28 mouse cellular contexts compared by ENCODE assay signal in genomic region chr1:167452456-167452855, GRCm38 (mm10). TPM values are rescaled to one million over a fixed set of nuclear protein-coding genes. Genes with fewer than 3 reads are reported as not detected.
DNase-seq lines count a peak whose midpoint lies in the region; ATAC-seq and TF ChIP-seq lines count a peak whose summit lies in the region.
"Had no signal": no experiment of that assay in that cellular context is flagged by ENCODE, and none has a peak within 500 bp of the region (broad histone marks: within the 10 kb centered on the region; RNA-seq: fewer than 3 reads in every experiment).

No protein-coding gene starts in this region.

- peak; percentile 92 to 94 for ATAC-seq in hematopoietic stem cell, adult 5-6 weeks (replicated peaks in 1 of 2; ENCODE audit: insufficient read depth in 1 of 2, low FRiP score in 2 of 2, low TSS enrichment in 1 of 2, low read depth in 1 of 2, poor library complexity in 2 of 2, severe bottlenecking in 2 of 2)
- ATAC-seq in forebrain, postnatal 0 days: no peak
- ATAC-seq: activated CD4-positive, CD25-positive, alpha-beta regulatory T cell, adult 4 months; forebrain, embryonic 13.5 days; intestine, embryonic 15.5 days had no signal

- H3K4me1 ChIP-seq in heart, adult 2 months (ENCODE audit: control insufficient read depth, insufficient read depth, low read length): no peaks in the 10 kb centered on the region
- H3K4me1 ChIP-seq in lung, adult 2 months (ENCODE audit: control insufficient read depth, insufficient read depth, low read length): no peaks in the 10 kb centered on the region
- no peaks in the 10 kb centered on the region for H3K4me1 ChIP-seq in forebrain, postnatal 0 days (ENCODE audit: insufficient read depth)
- H3K4me1 ChIP-seq: embryonic facial prominence, embryonic 12.5 days; heart, embryonic 12.5 days; heart, embryonic 15.5 days had no signal

- peak; percentile 61 for DNase-seq in heart, adult 11 months
- DNase-seq in heart, adult 2 months: no peak
- DNase-seq in 416B (ENCODE audit: low read depth): peak; percentile 25
- peak; percentile 35 for DNase-seq in brain, embryonic 14.5 days (ENCODE audit: low read depth)
- no peak for DNase-seq in lung, adult 2 months
- DNase-seq in forebrain, postnatal 0 days: no peak
- DNase-seq: adrenal gland, adult 8-10 months; adrenal gland, postnatal 25 days; cerebellum, adult 11 months; cerebellum, adult 8-10 months; cerebellum, postnatal 10 days; cerebellum, postnatal 36 days; gastrocnemius, postnatal 25 days; heart, postnatal 10 days; heart, postnatal 36 days; kidney, adult 11 months; kidney, adult 8-10 months had no signal

- H3K4me3 ChIP-seq in heart, adult 2 months: no peak overlapping the region
- H3K4me3 ChIP-seq in lung, adult 2 months (replicated peaks; ENCODE audit: extremely low read depth, low read depth, low read length): no peak overlapping the region
- H3K4me3 ChIP-seq in forebrain, postnatal 0 days (ENCODE audit: low read depth, low read length): no peak overlapping the region
- H3K4me3 ChIP-seq: embryonic facial prominence, embryonic 12.5 days; erythroblast, embryonic 14.5 days; forebrain, embryonic 13.5 days; heart, embryonic 12.5 days; heart, embryonic 15.5 days; intestine, embryonic 15.5 days had no signal

- H3K9me3 ChIP-seq in forebrain, postnatal 0 days (ENCODE audit: low read length): no peaks in the 10 kb centered on the region
- H3K9me3 ChIP-seq: embryonic facial prominence, embryonic 12.5 days; forebrain, embryonic 13.5 days; heart, embryonic 12.5 days; heart, embryonic 15.5 days; intestine, embryonic 15.5 days had no signal

- no peaks in the 10 kb centered on the region for H3K36me3 ChIP-seq in heart, adult 2 months (ENCODE audit: control insufficient read depth, insufficient read depth, low read length)
- H3K36me3 ChIP-seq in forebrain, postnatal 0 days (ENCODE audit: insufficient read depth): no peaks in the 10 kb centered on the region
- H3K36me3 ChIP-seq: embryonic facial prominence, embryonic 12.5 days; heart, embryonic 12.5 days; heart, embryonic 15.5 days; intestine, embryonic 15.5 days had no signal

- no peak overlapping the region for H3K9ac ChIP-seq in heart, adult 2 months (ENCODE audit: low read depth, low read length)
- H3K9ac ChIP-seq in forebrain, postnatal 0 days: no peak overlapping the region
- H3K9ac ChIP-seq: embryonic facial prominence, embryonic 12.5 days; forebrain, embryonic 13.5 days; heart, embryonic 12.5 days; heart, embryonic 15.5 days; hindbrain, embryonic 14.5 days; intestine, embryonic 15.5 days had no signal

- TF ChIP-seq POLR2A in heart, adult 2 months (IDR thresholded peaks at IDR 0.05; ENCODE audit: insufficient read depth, low read depth, low read length): no peak
- TF ChIP-seq POLR2A in brain, embryonic 14.5 days (IDR thresholded peaks at IDR 0.05; ENCODE audit: borderline replicate concordance, extremely low read depth, insufficient read depth, insufficient read length, poor library complexity, severe bottlenecking): no peak
- no peak for TF ChIP-seq POLR2A in lung, adult 2 months (IDR thresholded peaks at IDR 0.05; ENCODE audit: borderline replicate concordance, extremely low read depth, low read depth, low read length)

- 55% methylated on average over 6 of the region's 6 CpGs for WGBS in heart, adult 2 months
- WGBS in lung, adult 2 months: 54% methylated on average over 6 of the region's 6 CpGs
- WGBS in forebrain, postnatal 0 days: 48% methylated on average over 6 of the region's 6 CpGs

- H3K27ac ChIP-seq in heart, adult 2 months: no peak overlapping the region
- H3K27ac ChIP-seq in forebrain, postnatal 0 days (ENCODE audit: low read depth, low read length): no peak overlapping the region
- H3K27ac ChIP-seq: embryonic facial prominence, embryonic 12.5 days; forebrain, embryonic 13.5 days; heart, embryonic 15.5 days; hindbrain, embryonic 14.5 days; intestine, embryonic 15.5 days had no signal

- H3K27me3 ChIP-seq in heart, adult 2 months (ENCODE audit: control insufficient read depth, insufficient read depth, low read length): no peaks in the 10 kb centered on the region
- no peaks in the 10 kb centered on the region for H3K27me3 ChIP-seq in forebrain, postnatal 0 days (ENCODE audit: insufficient read depth, low read length)
- H3K27me3 ChIP-seq: embryonic facial prominence, embryonic 12.5 days; forebrain, embryonic 13.5 days; heart, embryonic 12.5 days; heart, embryonic 15.5 days; intestine, embryonic 15.5 days had no signal

- intact Hi-C loops in heart, adult 2 months (cut with DNase I): no loop called here

- no peak overlapping the region for H3K4me2 ChIP-seq in forebrain, postnatal 0 days (ENCODE audit: low read depth)
- H3K4me2 ChIP-seq: embryonic facial prominence, embryonic 12.5 days; forebrain, embryonic 13.5 days; heart, embryonic 12.5 days; heart, embryonic 15.5 days; hindbrain, embryonic 14.5 days; intestine, embryonic 15.5 days had no signal

- no peak for TF ChIP-seq EP300 in heart, adult 2 months (IDR thresholded peaks at IDR 0.05; ENCODE audit: insufficient read depth, low read depth, low read length)

- H3K79me2 ChIP-seq in heart, adult 2 months (replicated peaks; ENCODE audit: control insufficient read depth, insufficient read depth, low read length): no peaks in the 10 kb centered on the region

- no peak for TF ChIP-seq CTCF in heart, adult 2 months (IDR thresholded peaks at IDR 0.05)
- no peak for TF ChIP-seq CTCF in brain, embryonic 14.5 days (IDR thresholded peaks at IDR 0.05; ENCODE audit: borderline replicate concordance, extremely low read depth, insufficient read depth, insufficient read length)
- TF ChIP-seq CTCF in lung, adult 2 months (IDR thresholded peaks at IDR 0.05; ENCODE audit: insufficient read depth, low read length): no peak
- TF ChIP-seq CTCF in forebrain, postnatal 0 days (IDR thresholded peaks at IDR 0.05; ENCODE audit: low read depth): no peak

RNA-seq across cellular contexts. Expression of gene Lrrc52, which starts 14.1 kb away (rescaled TPM):
- 1 to 10 TPM; 2.4 to 5.2 TPM for total RNA-seq in heart, adult 2 months (2021)
- 0.39 and 1.6 TPM in 2 replicates for polyA plus RNA-seq in heart, adult 2 months (2012; rRNA removed)
- 0.06 TPM in 1 of 2 replicates, not detected in the other for polyA plus RNA-seq in brain, embryonic 14.5 days (2012; rRNA removed)
- not detected in 2 replicates for total RNA-seq in hematopoietic stem cell, adult 5-6 weeks (2017)
- 0.66 and 0.80 TPM in 2 replicates for polyA plus RNA-seq in lung, adult 2 months (2012; rRNA removed)
- not detected in 2 replicates for total RNA-seq in forebrain, postnatal 0 days (2014; rRNA removed)
- not detected in 2 replicates for polyA plus RNA-seq in forebrain, postnatal 0 days (2015; fragmentation: Nextera tagmentation; extraction: Ambion mirVana)
- total RNA-seq: adrenal gland, postnatal 25 days; ES-E14 had no signal
- polyA plus RNA-seq: activated CD4-positive, CD25-positive, alpha-beta regulatory T cell, adult 4 months; embryonic facial prominence, embryonic 12.5 days; erythroblast, embryonic 14.5 days; forebrain, embryonic 13.5 days; heart, embryonic 12.5 days; hindbrain, embryonic 11.5 days; hindbrain, embryonic 14.5 days; intestine, embryonic 15.5 days had no signal

RNA-seq across cellular contexts. Expression of gene Mgst3, which starts 58.8 kb away (rescaled TPM):
- 100 to 1,000 TPM; 274 to 351 TPM for total RNA-seq in heart, adult 2 months (2021)
- polyA plus RNA-seq in heart, adult 2 months (2012; rRNA removed): 788 and 868 TPM in 2 replicates
- polyA plus RNA-seq in brain, embryonic 14.5 days (2012; rRNA removed): 113 and 140 TPM in 2 replicates
- total RNA-seq in hematopoietic stem cell, adult 5-6 weeks (2017): 9.0 and 15.8 TPM in 2 replicates
- 132 and 150 TPM in 2 replicates for polyA plus RNA-seq in lung, adult 2 months (2012; rRNA removed)
- total RNA-seq in forebrain, postnatal 0 days (2014; rRNA removed): 192 and 268 TPM in 2 replicates
- 243 and 282 TPM in 2 replicates for polyA plus RNA-seq in forebrain, postnatal 0 days (2015; fragmentation: Nextera tagmentation; extraction: Ambion mirVana)

Comparison
In these comparisons a context has a peak if more than half of its experiments do, and no peak if none do; other contexts are left out.
1. DNase-seq: peak in heart, adult 11 months (single experiment), 416B (single experiment) and brain, embryonic 14.5 days (single experiment); none in heart, adult 2 months (0 of 2), lung, adult 2 months (single experiment) and forebrain, postnatal 0 days (single experiment).